Mouse (Mus musculus) MEL (cell line): ENCODE results near the gene Polr2e. TPM values are rescaled to one million over a fixed set of nuclear protein-coding genes. Genes with fewer than 3 reads are reported as not detected.
A peak's percentile ranks its signal among the peaks of the same experiment; 100 is the strongest.

Experiments
- DNase-seq: peaks from one replicate; pipeline ENCODE4 v3.0.0; 2011; ENCODE audit warnings: low read depth, low spot score
- H3K27ac ChIP-seq: 2 replicates; pipeline ENCODE4 v1.5.1; 2012; ENCODE audit warnings: low read depth, mild to moderate bottlenecking, control low read depth, low read length, moderate library complexity; ENCODE audit not compliant: control insufficient read depth
- H3K27me3 ChIP-seq, 2 experiments: fragments of 150-350 bp in 1 of 2; sonication (generic) in 1 of 2; 2 replicates each; pipeline ENCODE4 v1.6.1; 2012; ENCODE audit warnings: low read length in 2 of 2, mild to moderate bottlenecking in 2 of 2, improper control_type of control experiment in 1 of 2, moderate library complexity in 1 of 2; ENCODE audit not compliant: insufficient read depth in 2 of 2, control insufficient read depth in 1 of 2
- H3K36me3 ChIP-seq, 2 experiments: 2 replicates each; pipeline ENCODE4 v1.6.1; 2012 to 2014; ENCODE audit warnings: low read length in 2 of 2, improper control_type of control experiment in 1 of 2, inconsistent platforms in 1 of 2, mild to moderate bottlenecking in 1 of 2; ENCODE audit not compliant: insufficient read depth in 2 of 2, control insufficient read depth in 1 of 2
- H3K4me1 ChIP-seq, 2 experiments: fragments of 150-350 bp in 1 of 2; sonication (generic) in 1 of 2; 2 replicates each; pipeline ENCODE4 v1.6.1; 2012; ENCODE audit warnings: low read length in 2 of 2, improper control_type of control experiment in 1 of 2, mild to moderate bottlenecking in 1 of 2; ENCODE audit not compliant: insufficient read depth in 2 of 2, control insufficient read depth in 1 of 2
- H3K4me3 ChIP-seq, 2 experiments: fragments of 150-350 bp in 1 of 2; sonication (generic) in 1 of 2; 2 replicates each; pipeline ENCODE4 v1.5.1; 2012; ENCODE audit warnings: low read depth in 2 of 2, low read length in 2 of 2, mild to moderate bottlenecking in 2 of 2, moderate library complexity in 2 of 2, control low read depth in 1 of 2, improper control_type of control experiment in 1 of 2; ENCODE audit not compliant: control insufficient read depth in 1 of 2, insufficient read depth in 1 of 2
- H3K79me2 ChIP-seq: 2 replicates; pipeline ENCODE4 v1.6.1; 2012; ENCODE audit warnings: mild to moderate bottlenecking, low read length, moderate library complexity; ENCODE audit not compliant: control insufficient read depth, poor library complexity, insufficient read depth
- H3K9ac ChIP-seq: 2 replicates; pipeline ENCODE4 v1.6.1; 2012; ENCODE audit warnings: low read depth, mild to moderate bottlenecking, control low read depth, low read length, moderate library complexity; ENCODE audit not compliant: control insufficient read depth, poor library complexity, severe bottlenecking
- H3K9me3 ChIP-seq: fragments of 150-350 bp; sonication (generic); replicated peaks from 2 replicates; pipeline ENCODE4 v1.6.1; 2012; ENCODE audit warnings: mild to moderate bottlenecking, low read length, improper control_type of control experiment, moderate library complexity; ENCODE audit not compliant: insufficient read depth
- CHD2 ChIP-seq: IDR thresholded peaks from 2 replicates; pipeline ENCODE4 v1.6.1; 2011; ENCODE audit warnings: low read length, improper control_type of control experiment
- GABPA ChIP-seq: IDR thresholded peaks from 2 replicates; pipeline ENCODE4 v1.6.1; 2012; ENCODE audit warnings: low read depth, mild to moderate bottlenecking, inconsistent platforms, low read length, improper control_type of control experiment, moderate library complexity
- GATA1 ChIP-seq: IDR thresholded peaks from 2 replicates; pipeline ENCODE4 v1.6.1; 2011; ENCODE audit warnings: low read depth, low read length, improper control_type of control experiment
- HCFC1 ChIP-seq: IDR thresholded peaks from 2 replicates; pipeline ENCODE4 v1.6.1; 2012; ENCODE audit warnings: low read depth, mild to moderate bottlenecking, inconsistent platforms, low read length, improper control_type of control experiment, moderate library complexity
- MAZ ChIP-seq: IDR thresholded peaks from 2 replicates; pipeline ENCODE4 v1.6.1; 2012; ENCODE audit warnings: low read depth, mild to moderate bottlenecking, inconsistent platforms, low read length, improper control_type of control experiment
- MEF2A ChIP-seq: IDR thresholded peaks from 2 replicates; pipeline ENCODE4 v1.6.1; 2014; ENCODE audit warnings: low read depth, mild to moderate bottlenecking, inconsistent platforms, low read length, improper control_type of control experiment; ENCODE audit not compliant: poor library complexity, insufficient replicate concordance, severe bottlenecking; ENCODE audit errors: extremely low read depth
- MXI1 ChIP-seq: IDR thresholded peaks from 2 replicates; pipeline ENCODE4 v1.6.1; 2011; ENCODE audit warnings: mild to moderate bottlenecking, low read depth, low read length, improper control_type of control experiment
- POLR2A ChIP-seq, 2 experiments: IDR thresholded peaks; 2 replicates each; pipeline ENCODE4 v1.6.1; 2011 to 2012; ENCODE audit warnings: low read length in 2 of 2, mild to moderate bottlenecking in 2 of 2, control low read depth in 1 of 2, improper control_type of control experiment in 1 of 2, low read depth in 1 of 2, moderate library complexity in 1 of 2; ENCODE audit not compliant: control insufficient read depth in 1 of 2, insufficient read depth in 1 of 2, poor library complexity in 1 of 2
- RCOR1 ChIP-seq: IDR thresholded peaks from 2 replicates; pipeline ENCODE4 v1.6.1; 2012; ENCODE audit warnings: low read depth, mild to moderate bottlenecking, inconsistent platforms, low read length, improper control_type of control experiment
- SIN3A ChIP-seq: IDR thresholded peaks from 2 replicates; pipeline ENCODE4 v1.6.1; 2012; ENCODE audit warnings: low read length, improper control_type of control experiment, inconsistent platforms
- TBP ChIP-seq: IDR thresholded peaks from 2 replicates; pipeline ENCODE4 v1.8.0; 2011; ENCODE audit warnings: low read depth, low read length, improper control_type of control experiment
- UBTF ChIP-seq: IDR thresholded peaks from 2 replicates; pipeline ENCODE4 v1.6.1; 2012; ENCODE audit warnings: low read depth, mild to moderate bottlenecking, inconsistent platforms, low read length, improper control_type of control experiment, moderate library complexity, borderline replicate concordance; ENCODE audit not compliant: insufficient read depth
- USF1 ChIP-seq: IDR thresholded peaks from 2 replicates; pipeline ENCODE4 v1.6.1; 2014; ENCODE audit warnings: low read depth, mild to moderate bottlenecking, inconsistent platforms, low read length, improper control_type of control experiment, moderate library complexity
- ZMIZ1 ChIP-seq: IDR thresholded peaks from 2 replicates; pipeline ENCODE4 v1.6.1; 2012; ENCODE audit warnings: low read depth, mild to moderate bottlenecking, inconsistent platforms, low read length, improper control_type of control experiment, moderate library complexity
- polyA plus RNA-seq, 2 experiments: library from polyadenylated mRNA; stranded (reverse) in 1 of 2; unstranded in 1 of 2; fragments of >175 nt in 1 of 2; fragments of >200 nt in 1 of 2; gene quantifications; 2 replicates each; pipeline versions ENCODE4 v1.2.1 to v1.2.4; 2012; ENCODE audit warnings: low replicate concordance in 2 of 2, low read depth in 1 of 2; ENCODE audit not compliant: insufficient read length in 2 of 2, insufficient read depth in 1 of 2, missing spikeins in 1 of 2
- total RNA-seq: library from RNA; depleted of rRNA; stranded (reverse); fragments of 300-350 nt; gene quantifications from 2 replicates; pipeline ENCODE4 v1.2.3, GENCODE M21; 2012

Gene Polr2e
- total and polyA plus RNA-seq, 3 experiments: 169 to 279 (median 258) TPM

DNA sequence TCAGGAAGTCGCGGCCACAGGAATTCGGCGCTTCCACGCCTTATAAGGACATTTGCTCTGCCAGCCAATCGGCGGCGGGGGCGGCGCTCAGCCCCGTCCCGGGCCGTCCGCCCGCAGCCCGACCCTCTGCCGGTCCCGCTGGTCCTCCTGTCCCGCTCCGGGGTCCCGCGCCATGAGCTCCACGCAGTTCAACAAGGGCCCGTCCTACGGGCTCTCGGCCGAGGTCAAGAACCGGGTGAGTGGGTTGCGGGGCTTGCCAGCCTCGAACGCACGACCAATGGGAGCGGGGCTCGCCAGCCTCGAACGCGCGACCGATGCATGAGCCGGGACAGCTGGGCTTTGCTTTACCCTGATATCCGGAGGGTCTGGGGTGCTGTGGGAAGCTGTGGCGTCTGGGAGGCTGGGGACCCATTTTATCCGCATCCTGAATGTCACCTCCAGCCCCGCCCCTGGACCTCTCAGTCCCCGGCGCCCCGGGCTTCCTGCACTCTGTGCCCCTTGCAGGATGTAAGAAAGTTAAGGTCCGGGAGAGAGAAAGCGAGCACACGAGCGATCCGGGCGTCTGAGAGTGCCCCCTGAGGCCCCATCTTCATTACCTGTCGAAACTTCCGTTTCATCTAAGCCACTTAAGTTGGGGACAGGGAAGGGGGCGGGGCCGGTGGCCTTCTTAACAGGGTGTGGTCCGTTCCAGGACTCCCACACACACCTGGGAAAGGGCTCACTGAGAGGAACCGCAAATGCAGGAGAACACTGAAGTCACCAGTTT, 50.9 kb downstream of the Polr2e start, which contains the start of gene Cnn2:
TSS of gene Cnn2 (plus strand) at position 79 of the 766 bp plus-strand sequence.
- Histone ChIP-seq H3K36me3 (no peaks in the 10 kb centered on the region), H3K27ac (peak within 1 kb of the TSS; percentile 3), H3K27me3 (no peaks in the 10 kb centered on the region), H3K79me2 (peaks cover 3% of the 10 kb centered on the region), H3K9ac (peak within 1 kb of the TSS; percentile 74), H3K4me1 (peaks cover 0 to 9% of the 10 kb centered on the region in 2 experiments; a peak in 2 of 4 replicates), H3K4me3 (peak within 1 kb of the TSS; percentile 69 to 85), H3K9me3 (no peaks in the 10 kb centered on the region)
- no peak for TF ChIP-seq GABPA
- TF ChIP-seq MEF2A: 0 out of 2 replicates have a peak, but pooled peaks have one; percentile 16
- TF ChIP-seq MAZ: peak; percentile 23; the same call in 1 of the 2 replicates
- TF ChIP-seq POLR2A (IDR thresholded peaks at IDR 0.05; ENCODE audit: control insufficient read depth in 1 of 2, insufficient read depth in 1 of 2, low read depth in 1 of 2, low read length in 2 of 2, poor library complexity in 1 of 2): 0 out of 4 replicates have a peak, but pooled peaks of 1 of the 2 experiments have one; percentile 42
- TF ChIP-seq HCFC1: 0 out of 2 replicates have a peak, but pooled peaks have one; percentile 12
- no peak for TF ChIP-seq RCOR1
- no peak for TF ChIP-seq USF1
- 0 out of 2 replicates have a peak, but pooled peaks have one; percentile 17 for TF ChIP-seq SIN3A
- 0 out of 2 replicates have a peak, but pooled peaks have one; percentile 40 for TF ChIP-seq MXI1
- peak; percentile 64 for DNase-seq

DNA sequence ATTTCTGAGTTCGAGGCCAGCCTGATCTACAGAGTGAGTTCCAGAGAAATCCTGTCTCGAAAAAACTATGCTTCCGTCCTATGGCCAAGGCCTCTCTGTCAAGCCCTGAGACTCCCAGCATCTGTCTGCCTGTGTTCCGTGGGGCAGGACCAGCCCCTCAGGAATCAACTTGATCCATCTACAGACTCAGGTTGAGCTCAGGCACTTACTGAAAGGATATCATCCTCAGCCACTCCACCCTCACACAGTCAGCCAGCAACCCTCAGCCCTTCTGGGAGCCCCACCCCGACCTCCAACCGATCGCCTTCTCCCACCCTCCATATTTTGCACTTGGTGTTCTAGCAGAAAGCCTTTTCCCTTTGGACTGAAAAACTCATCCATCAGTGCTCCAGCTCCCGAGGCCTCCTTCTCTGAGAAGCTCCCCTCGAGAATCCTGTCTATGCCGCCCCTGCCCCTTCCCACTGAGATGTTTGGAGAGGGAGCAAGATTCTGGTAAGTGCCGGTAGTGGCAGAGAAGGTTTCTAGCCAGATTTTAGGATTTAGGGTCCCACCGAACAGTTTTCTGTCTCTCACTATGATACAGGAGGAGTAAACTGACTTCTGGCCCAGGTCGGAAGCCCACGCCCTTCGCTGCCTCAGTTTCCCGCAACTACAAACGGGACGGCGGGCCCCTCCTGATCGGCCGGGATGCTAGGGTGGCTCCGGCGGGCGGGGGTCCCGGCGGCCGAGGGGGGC, 51.7 kb downstream of the Polr2e start:
- Histone ChIP-seq H3K27ac (peak overlapping the region; percentile 3), H3K4me3 (peak overlapping the region; percentile 69 to 85), H3K4me1 (peaks cover 0 to 16% of the 10 kb centered on the region in 2 experiments; a peak in 2 of 4 replicates)

More for the DNA sequence above, 51.7 kb downstream of the Polr2e start:
- TF ChIP-seq TBP (peak; percentile 8; the same call in 1 of the 2 replicates), ZMIZ1 (no peak), POLR2A (IDR thresholded peaks at IDR 0.05; ENCODE audit: control insufficient read depth in 1 of 2, insufficient read depth in 1 of 2, low read depth in 1 of 2, low read length in 2 of 2, poor library complexity in 1 of 2) (0 out of 4 replicates have a peak, but pooled peaks of 1 of the 2 experiments have one; percentile 29), CHD2 (no peak), GATA1 (no peak), UBTF (0 out of 2 replicates have a peak, but pooled peaks have one; percentile 61)
- Histone ChIP-seq H3K27me3 (no peaks in the 10 kb centered on the region), H3K36me3 (peaks cover 0 to 5% of the 10 kb centered on the region in 2 experiments; a peak in 2 of 4 replicates), H3K9me3 (no peaks in the 10 kb centered on the region), H3K9ac (peak overlapping the region; percentile 74), H3K79me2 (peaks cover 10% of the 10 kb centered on the region)
- DNase-seq: peak; percentile 65
